Mouse (Mus musculus) ES-Bruce4 (cell line): ENCODE measurements at regions not wholly inside any gene's neighbourhood (a gene's known extent, or its start where the extent isn't known, plus 50 kb on each side); places are given as distances from the start of the nearest gene placed in this dataset.

Experiments used
- CTCF ChIP-seq: IDR thresholded peaks from one replicate; pipeline ENCODE4 v1.8.1; 2011; ENCODE audit warnings: low read depth, low read length
- EP300 ChIP-seq: IDR thresholded peaks from 2 replicates; pipeline ENCODE4 v1.6.1; 2011; ENCODE audit warnings: low read depth, low read length; ENCODE audit not compliant: insufficient read depth
- POLR2A ChIP-seq: IDR thresholded peaks from one replicate; pipeline ENCODE4 v1.8.1; 2011; ENCODE audit warnings: low read length; ENCODE audit not compliant: insufficient read depth

- TF ChIP-seq POLR2A: no peak
- TF ChIP-seq CTCF: no peak
- no peak for TF ChIP-seq EP300
Measured at GRCm38 (mm10) chr3:33391765-33392540, 248.9 kb upstream of the Pex5l start.
